20 mouse cellular contexts compared by ENCODE assay signal in genomic region chr15:97658755-97659116, GRCm38 (mm10). TPM values are rescaled to one million over a fixed set of nuclear protein-coding genes. Genes with fewer than 3 reads are reported as not detected.
DNase-seq lines count a peak whose midpoint lies in the region; ATAC-seq and TF ChIP-seq lines count a peak whose summit lies in the region.
"Had no signal": no experiment of that assay in that cellular context is flagged by ENCODE, and none has a peak within 500 bp of the region (broad histone marks: within the 10 kb centered on the region; RNA-seq: fewer than 3 reads in every experiment).

No protein-coding gene starts in this region.

- no peaks in the 10 kb centered on the region for H3K36me3 ChIP-seq in neural tube, embryonic 12.5 days
- no peaks in the 10 kb centered on the region for H3K36me3 ChIP-seq in midbrain, embryonic 12.5 days
- H3K36me3 ChIP-seq: heart, embryonic 15.5 days; neural tube, embryonic 13.5 days had no signal

- peak overlapping the region; percentile 51 for H3K4me3 ChIP-seq in gastrocnemius, adult 2 months
- no peak overlapping the region for H3K4me3 ChIP-seq in neural tube, embryonic 12.5 days
- no peak overlapping the region for H3K4me3 ChIP-seq in midbrain, embryonic 12.5 days
- H3K4me3 ChIP-seq: forebrain, embryonic 13.5 days; heart, embryonic 15.5 days; neural tube, embryonic 13.5 days had no signal

- H3K9me3 ChIP-seq in neural tube, embryonic 12.5 days, result no peaks in the 10 kb centered on the region
- H3K9me3 ChIP-seq in midbrain, embryonic 12.5 days, result no peaks in the 10 kb centered on the region
- H3K9me3 ChIP-seq: forebrain, embryonic 13.5 days; heart, embryonic 15.5 days; neural tube, embryonic 13.5 days had no signal

- no peak overlapping the region for H3K9ac ChIP-seq in neural tube, embryonic 12.5 days
- H3K9ac ChIP-seq in midbrain, embryonic 12.5 days (replicated peaks), result no peak overlapping the region
- H3K9ac ChIP-seq: forebrain, embryonic 13.5 days; heart, embryonic 15.5 days had no signal

- H3K4me2 ChIP-seq in neural tube, embryonic 12.5 days (replicated peaks), result peak overlapping the region; percentile 20; the same call in 1 of the 2 replicates
- H3K4me2 ChIP-seq in midbrain, embryonic 12.5 days (replicated peaks), result peak overlapping the region; percentile 23; the same call in 1 of the 2 replicates
- H3K4me2 ChIP-seq: forebrain, embryonic 13.5 days; neural tube, embryonic 13.5 days had no signal

- no peak for ATAC-seq in neural tube, embryonic 12.5 days (ENCODE audit: low FRiP score, low read depth)
- ATAC-seq in midbrain, embryonic 12.5 days (ENCODE audit: low FRiP score, low read depth), result peak; percentile 50; the same call in 1 of the 2 replicates
- ATAC-seq: forebrain, embryonic 13.5 days had no signal

- no peaks in the 10 kb centered on the region for H3K27me3 ChIP-seq in neural tube, embryonic 12.5 days (replicated peaks)
- H3K27me3 ChIP-seq in midbrain, embryonic 12.5 days, result peaks cover 36% of the 10 kb centered on the region
- H3K27me3 ChIP-seq: forebrain, embryonic 13.5 days; heart, embryonic 15.5 days; neural tube, embryonic 13.5 days had no signal

- intact Hi-C loops in gastrocnemius, adult 2 months (cut with DNase I), result no loop called here
- intact Hi-C loops in left cerebral cortex, postnatal 10 days (cut with DNase I), result loop anchor here (5.0 kb wide), 1 partner anchor 51 kb away; no protein-coding TSS in a partner anchor

- H3K4me1 ChIP-seq in neural tube, embryonic 12.5 days, result peaks cover 6% of the 10 kb centered on the region; the same call in 1 of the 2 replicates
- peaks cover 8% of the 10 kb centered on the region; the same call in 1 of the 2 replicates for H3K4me1 ChIP-seq in midbrain, embryonic 12.5 days
- H3K4me1 ChIP-seq: heart, embryonic 15.5 days had no signal

- no peak for TF ChIP-seq CTCF in gastrocnemius, adult 2 months (IDR thresholded peaks at IDR 0.05)

- WGBS in neural tube, embryonic 12.5 days, result 84% methylated on average over 8 of the region's 8 CpGs
- WGBS in midbrain, embryonic 12.5 days, result 77% methylated on average over 8 of the region's 8 CpGs

- no peak overlapping the region for H3K27ac ChIP-seq in gastrocnemius, adult 2 months
- no peak overlapping the region for H3K27ac ChIP-seq in neural tube, embryonic 12.5 days
- H3K27ac ChIP-seq in midbrain, embryonic 12.5 days (replicated peaks), result no peak overlapping the region; the same call in 1 of the 2 replicates
- H3K27ac ChIP-seq: forebrain, embryonic 13.5 days; heart, embryonic 15.5 days; neural tube, embryonic 13.5 days had no signal

- DNase-seq in gastrocnemius, adult 2 months, result no peak
- no peak for DNase-seq in gastrocnemius, postnatal 25 days
- no peak for DNase-seq in neural tube, embryonic 10.5 days (ENCODE audit: extremely low spot score, low spot score)
- no peak for DNase-seq in adrenal gland, postnatal 36 days
- DNase-seq in left cerebral cortex, postnatal 10 days (ENCODE audit: extremely low spot score in 1 of 2, low spot score in 2 of 2), result no peak
- no peak for DNase-seq in adrenal gland, adult 2 months
- DNase-seq: adrenal gland, postnatal 25 days; embryo, embryonic 11 days; kidney, adult 2 months; layer of hippocampus, postnatal 36 days; left cerebral cortex, postnatal 4 days; lung, adult 2 months; lung, postnatal 36 days; right cerebral cortex, postnatal 25 days; thymus, postnatal 4 days had no signal

RNA-seq across cellular contexts. Expression of gene Rpap3, which starts 46.9 kb away (rescaled TPM):
- 10 to 100 TPM; 11.4 to 13.3 TPM for total RNA-seq in gastrocnemius, adult 2 months (2021)
- 10 to 100 TPM in 1 of 2 experiments, 1 to 10 TPM in 1; 9.6 to 11.4 TPM for total RNA-seq in gastrocnemius, postnatal 25 days (2021)
- polyA plus RNA-seq in neural tube, embryonic 12.5 days (2016; fragmentation: Nextera tagmentation; extraction: Ambion mirVana), result 35.7 and 40.3 TPM in 2 replicates
- polyA plus RNA-seq in midbrain, embryonic 12.5 days (2016; fragmentation: Nextera tagmentation; extraction: Ambion mirVana), result 40.2 and 40.9 TPM in 2 replicates
- 10 to 100 TPM; 19.5 to 20.5 TPM for total RNA-seq in adrenal gland, postnatal 36 days (2021)
- 10 to 100 TPM; 27.9 to 31.9 TPM for total RNA-seq in left cerebral cortex, postnatal 10 days (2021)
- total RNA-seq in adrenal gland, adult 2 months (2021), result 10 to 100 TPM; 14.6 to 22.9 TPM
- 1.1 and 1.2 TPM in 2 replicates for polyA plus RNA-seq in adrenal gland, adult 2 months (2012; rRNA removed)
